Mouse (Mus musculus) embryonic stem cell, embryonic (primary cell): Measurements from ENCODE around the gene Ddx54.

Experiments
- CTCF ChIA-PET, 4 experiments: fragments of 300-600 bp in 2 of 4; fragments of 350-600 bp in 2 of 4; sonication (Branson Sonifier 250); formaldehyde crosslinking; loops; one replicate each; lab custom pipeline; 2022; ENCODE audit warnings: inconsistent platforms in 2 of 4; lab: Charles Lee
- POLR2A ChIA-PET, 4 experiments: fragments of 300-600 bp in 2 of 4; fragments of 350-600 bp in 2 of 4; sonication (Branson Sonifier 250); formaldehyde crosslinking; loops; one replicate each; lab custom pipeline; 2022; ENCODE audit warnings: antibody characterized with exemption in 4 of 4, inconsistent platforms in 1 of 4; lab: Charles Lee

Ddx54 gene

GRCm38 (mm10) chr5:120612822-120613604 is 474 bp downstream of the Ddx54 start:
- ChIA-PET POLR2A (interaction anchor here in 3 of 4 experiments (0.5 to 2.8 kb wide), 46 partner anchors 8 to 434 kb away, joined by 3 to 15 read pairs (median 4); partner anchors contain the start of genes Slc8b1 (in 2 of the 3), Cfap73 (in 1 of the 3), Iqcd (in 1 of the 3) and Rasal1 (in 1 of the 3)), CTCF (interaction anchor here in 3 of 4 experiments (0.6 to 1.7 kb wide), 17 partner anchors 8 to 342 kb away, joined by 3 to 12 read pairs (median 3); partner anchors contain the start of gene Plbd2 (in 1 of the 3))

GRCm38 (mm10) chr5:120615903-120616302 is 3.4 kb downstream of the Ddx54 start:
- POLR2A ChIA-PET: interaction anchor here in 3 of 4 experiments (0.6 to 2.4 kb wide), 21 partner anchors 8 to 200 kb away, joined by 3 to 16 read pairs (median 4); partner anchors contain the start of gene Cfap73 (in 1 of the 3)
- CTCF ChIA-PET: interaction anchor here (0.6 to 8.6 kb wide), 31 partner anchors 10 to 273 kb away, joined by 3 to 214 read pairs (median 4); partner anchors contain the start of genes Cfap73 (in 1 of the 4), Iqcd (in 1 of the 4), Rasal1 (in 1 of the 4) and Tpcn1 (in 1 of the 4)

GRCm38 (mm10) chr5:120618778-120619177 is 6.2 kb downstream of the Ddx54 start:
- POLR2A ChIA-PET: interaction anchor here in 3 of 4 experiments (0.6 to 4.8 kb wide), 31 partner anchors 8 to 164 kb away, joined by 3 to 32 read pairs (median 4); partner anchors contain the start of genes Slc8b1 (in 2 of the 3), Oas2 (in 1 of the 3) and Rasal1 (in 1 of the 3)
- CTCF ChIA-PET: interaction anchor here (0.5 to 8.6 kb wide), 81 partner anchors 9 to 556 kb away, joined by 3 to 214 read pairs (median 4); partner anchors contain the start of genes Rasal1 (in 3 of the 4), Cfap73 (in 2 of the 4), Iqcd (in 2 of the 4) and Oas2 (in 1 of the 4)

- ChIA-PET POLR2A (interaction anchor here in 3 of 4 experiments (0.5 to 4.8 kb wide), 33 partner anchors 8 to 177 kb away, joined by 3 to 32 read pairs (median 4); partner anchors contain the start of genes Rasal1 (in 2 of the 3), Slc8b1 (in 2 of the 3) and Oas2 (in 1 of the 3)), CTCF (interaction anchor here (0.6 to 8.6 kb wide), 82 partner anchors 9 to 556 kb away, joined by 3 to 214 read pairs (median 5); partner anchors contain the start of genes Rasal1 (in 3 of the 4), Cfap73 (in 2 of the 4), Iqcd (in 2 of the 4) and Oas2 (in 2 of the 4))
These were observed 6.7 kb downstream of the Ddx54 start for GRCm38 (mm10) chr5:120619201-120619600.

- ChIA-PET CTCF (interaction anchor here (0.5 to 8.6 kb wide), 110 partner anchors 9 to 1484 kb away, joined by 3 to 214 read pairs (median 5); partner anchors contain the start of genes Rasal1 (in 3 of the 4), Cfap73 (in 2 of the 4), Oas1c (in 2 of the 4) and Oas2 (in 2 of the 4)), POLR2A (interaction anchor here (0.5 to 4.8 kb wide), 39 partner anchors 10 to 980 kb away, joined by 3 to 32 read pairs (median 5); partner anchors contain the start of genes Oas2 (in 2 of the 4) and Rasal1 (in 1 of the 4))
These were observed 8.0 kb downstream of the Ddx54 start for GRCm38 (mm10) chr5:120620375-120621077.

GRCm38 (mm10) chr5:120621078-120621765 is 8.7 kb downstream of the Ddx54 start:
- CTCF ChIA-PET: interaction anchor here (0.5 to 8.6 kb wide), 79 partner anchors 8 to 286 kb away, joined by 3 to 214 read pairs (median 6); partner anchors contain the start of genes Rasal1 (in 3 of the 4), Cfap73 (in 2 of the 4), Oas1a (in 2 of the 4) and Oas1c (in 2 of the 4)
- POLR2A ChIA-PET: interaction anchor here (0.5 to 4.8 kb wide), 40 partner anchors 8 to 160 kb away, joined by 3 to 32 read pairs (median 5); partner anchors contain the start of genes Oas2 (in 2 of the 4) and Rasal1 (in 1 of the 4)

- POLR2A ChIA-PET: interaction anchor here in 3 of 4 experiments (0.7 to 4.8 kb wide), 24 partner anchors 8 to 321 kb away, joined by 3 to 32 read pairs (median 4); partner anchors contain the start of genes Oas2 (in 1 of the 3) and Rasal1 (in 1 of the 3)
- CTCF ChIA-PET: interaction anchor here (0.5 to 8.6 kb wide), 39 partner anchors 8 to 285 kb away, joined by 3 to 214 read pairs (median 7); partner anchors contain the start of genes Rasal1 (in 3 of the 4), Cfap73 (in 2 of the 4), Oas1a (in 1 of the 4) and Oas1e (in 1 of the 4)
These were observed 9.3 kb downstream of the Ddx54 start for GRCm38 (mm10) chr5:120621846-120622197.

GRCm38 (mm10) chr5:120622198-120622851 is 9.8 kb downstream of the Ddx54 start:
- CTCF ChIA-PET: interaction anchor here (0.5 to 8.6 kb wide), 24 partner anchors 9 to 194 kb away, joined by 3 to 214 read pairs (median 8); partner anchors contain the start of genes Rasal1 (in 3 of the 4) and Cfap73 (in 2 of the 4)
- POLR2A ChIA-PET: interaction anchor here in 3 of 4 experiments (0.7 to 4.8 kb wide), 18 partner anchors 9 to 321 kb away, joined by 3 to 32 read pairs (median 4); partner anchors contain the start of gene Rasal1 (in 1 of the 3)

GRCm38 (mm10) chr5:120624427-120624826 is 11.9 kb downstream of the Ddx54 start:
- CTCF ChIA-PET: interaction anchor here in 2 of 4 experiments (1.0 to 2.3 kb wide), 3 partner anchors 9 to 25 kb away, joined by 3 to 12 read pairs (median 3); no protein-coding TSS in a partner anchor
- POLR2A ChIA-PET: interaction anchor here in 1 of 4 experiments (0.8 to 1.2 kb wide), 5 partner anchors 9 to 111 kb away, joined by 3 to 6 read pairs (median 3); no protein-coding TSS in a partner anchor

GRCm38 (mm10) chr5:120626399-120626798 is 13.9 kb downstream of the Ddx54 start:
- CTCF ChIA-PET: interaction anchor here (0.5 to 9.3 kb wide), 39 partner anchors 7 to 1817 kb away, joined by 3 to 55 read pairs (median 4); partner anchors contain the start of gene Rasal1 (in 2 of the 4)
- POLR2A ChIA-PET: interaction anchor here (0.6 to 2.7 kb wide), 39 partner anchors 7 to 366 kb away, joined by 3 to 16 read pairs (median 3); partner anchors contain the start of genes Tpcn1 (in 2 of the 4), Iqcd (in 1 of the 4), Oas1c (in 1 of the 4) and Plbd2 (in 1 of the 4)

GRCm38 (mm10) chr5:120627515-120628300 is 15.2 kb downstream of the Ddx54 start:
- POLR2A ChIA-PET: interaction anchor here in 3 of 4 experiments (0.5 to 2.7 kb wide), 16 partner anchors 9 to 154 kb away, joined by 3 to 16 read pairs (median 4); partner anchors contain the start of genes Rasal1 (in 1 of the 3) and Tpcn1 (in 1 of the 3)
- CTCF ChIA-PET: interaction anchor here in 3 of 4 experiments (0.7 to 9.3 kb wide), 8 partner anchors 9 to 135 kb away, joined by 3 to 55 read pairs (median 6); partner anchors contain the start of gene Rasal1 (in 2 of the 3)

- ChIA-PET POLR2A (interaction anchor here in 1 of 4 experiments (1.3 to 2.7 kb wide), 2 partner anchors 12 to 15 kb away, joined by 3 to 16 read pairs; no protein-coding TSS in a partner anchor), CTCF (interaction anchor here in 2 of 4 experiments (0.7 to 9.3 kb wide), 4 partner anchors 8 to 86 kb away, joined by 3 to 93 read pairs (median 31); no protein-coding TSS in a partner anchor)
These were observed 16.1 kb downstream of the Ddx54 start for GRCm38 (mm10) chr5:120628624-120629023.

GRCm38 (mm10) chr5:120631128-120631527 is 18.6 kb downstream of the Ddx54 start:
- POLR2A ChIA-PET: interaction anchor here in 2 of 4 experiments (0.9 to 3.0 kb wide), 17 partner anchors 10 to 137 kb away, joined by 3 to 24 read pairs (median 4); no protein-coding TSS in a partner anchor
- CTCF ChIA-PET: interaction anchor here (0.6 to 9.3 kb wide), 19 partner anchors 9 to 191 kb away, joined by 3 to 93 read pairs (median 4); partner anchors contain the start of gene Rasal1 (in 1 of the 4)

- POLR2A ChIA-PET: interaction anchor here in 2 of 4 experiments (0.7 to 3.0 kb wide), 22 partner anchors 10 to 136 kb away, joined by 3 to 24 read pairs (median 4); no protein-coding TSS in a partner anchor
These were observed 19.4 kb downstream of the Ddx54 start for GRCm38 (mm10) chr5:120631892-120632291.

More at GRCm38 (mm10) chr5:120631892-120632291, 19.4 kb downstream of the Ddx54 start:
- CTCF ChIA-PET: interaction anchor here (0.6 to 9.3 kb wide), 32 partner anchors 10 to 1072 kb away, joined by 3 to 93 read pairs (median 4); partner anchors contain the start of gene Rasal1 (in 1 of the 4)
